Mouse (Mus musculus) neural tube, embryonic 14.5 days (tissue): Measurements from ENCODE around the gene Tiprl. TPM values are rescaled to one million over a fixed set of nuclear protein-coding genes. Genes with fewer than 3 reads are reported as not detected.

Experiments
- ATAC-seq: fragments of 200-750 bp; cut with Nextera tagmentation; 2 replicates; pipeline ENCODE4 v1.8.0; 2017; ENCODE audit warnings: low read depth, mild to moderate bottlenecking, moderate TSS enrichment, moderate library complexity
- H3K27ac ChIP-seq: fragments of 300-500 bp; sonication (generic); 2 replicates; pipeline ENCODE4 v1.5.1; 2014; ENCODE audit warnings: low read depth, mild to moderate bottlenecking, control low read depth, low read length, moderate library complexity, mixed read lengths
- H3K27me3 ChIP-seq: fragments of 300-500 bp; sonication (generic); 2 replicates; pipeline ENCODE4 v1.6.1; 2014; ENCODE audit warnings: low read length; ENCODE audit not compliant: control insufficient read depth, insufficient read depth
- H3K36me3 ChIP-seq: fragments of 300-500 bp; sonication (generic); 2 replicates; pipeline ENCODE4 v1.6.1; 2014; ENCODE audit warnings: low read length, mixed read lengths; ENCODE audit not compliant: control insufficient read depth, insufficient read depth
- H3K4me1 ChIP-seq: fragments of 300-500 bp; sonication (generic); 2 replicates; pipeline ENCODE4 v1.6.1; 2014; ENCODE audit warnings: low read length; ENCODE audit not compliant: control insufficient read depth, insufficient read depth
- H3K4me2 ChIP-seq: fragments of 300-500 bp; sonication (generic); 2 replicates; pipeline ENCODE4 v1.6.1; 2014; ENCODE audit warnings: mild to moderate bottlenecking, low read depth, low read length, control low read depth
- H3K4me3 ChIP-seq: fragments of 300-500 bp; sonication (generic); 2 replicates; pipeline ENCODE4 v1.5.1; 2014; ENCODE audit warnings: low read depth, low read length, control low read depth, mixed read lengths
- H3K9ac ChIP-seq: fragments of 300-500 bp; sonication (generic); replicated peaks from 2 replicates; pipeline ENCODE4 v1.6.1; 2014; ENCODE audit warnings: low read depth, mild to moderate bottlenecking, control low read depth, low read length, mixed read lengths
- H3K9me3 ChIP-seq: fragments of 300-500 bp; sonication (generic); 2 replicates; pipeline ENCODE4 v1.6.1; 2016; ENCODE audit warnings: low read length; ENCODE audit not compliant: control insufficient read depth
- WGBS: fragments of 180-500 bp; shearing (Covaris S2); extraction: QIAGEN DNeasy Blood & Tissue Kit; methylation state at CpG from one replicate; pipeline ENCODE4 v1.1.7; 2014; 5-methylcytosine and 5-hydroxymethylcytosine counted together
- polyA plus RNA-seq: library from polyadenylated mRNA; unstranded; fragments of >200 nt; fragmentation: Nextera tagmentation; extraction: Ambion mirVana; gene quantifications from 2 replicates; pipeline ENCODE4 v1.2.1, GENCODE M21; 2014

Tiprl gene
- polyA plus RNA-seq, 1 experiment from 2014 or later = 141 TPM

DNA sequence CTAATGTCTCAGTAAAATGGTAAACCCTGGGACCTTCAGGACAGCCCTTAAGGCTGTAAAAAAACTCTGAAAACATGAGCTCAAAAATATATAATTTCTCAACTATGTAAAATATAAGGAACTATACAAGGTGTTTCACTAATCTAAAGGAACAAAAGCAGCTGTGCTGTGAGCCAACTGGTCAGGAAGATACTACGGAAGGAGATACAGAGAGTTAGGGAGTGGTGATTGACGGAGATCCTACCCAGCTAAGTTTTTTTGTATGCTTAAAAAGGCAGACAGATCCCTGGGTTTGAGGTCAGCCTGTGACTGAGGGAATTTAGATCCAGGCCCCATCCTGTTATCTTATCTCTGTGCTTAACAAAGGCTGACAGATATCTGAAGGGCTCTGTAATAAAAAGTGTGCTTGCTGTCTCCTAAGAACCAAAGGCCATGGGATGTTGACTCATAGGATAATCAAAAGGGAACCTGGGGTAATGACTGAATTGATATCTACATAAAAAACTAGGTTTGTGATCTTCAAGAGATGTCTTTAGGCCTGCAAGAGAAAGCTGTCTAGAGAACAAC is 19.7 kb downstream of the Tiprl start:
- Histone ChIP-seq H3K4me2 (no peak overlapping the region), H3K27me3 (no peaks in the 10 kb centered on the region), H3K36me3 (peaks cover 52% of the 10 kb centered on the region), H3K27ac (no peak overlapping the region), H3K9ac (no peak overlapping the region), H3K4me1 (no peaks in the 10 kb centered on the region), H3K4me3 (no peak overlapping the region), H3K9me3 (no peaks in the 10 kb centered on the region)
- no peak for ATAC-seq
- WGBS = 97% methylated on average over 2 of the region's 2 CpGs

DNA sequence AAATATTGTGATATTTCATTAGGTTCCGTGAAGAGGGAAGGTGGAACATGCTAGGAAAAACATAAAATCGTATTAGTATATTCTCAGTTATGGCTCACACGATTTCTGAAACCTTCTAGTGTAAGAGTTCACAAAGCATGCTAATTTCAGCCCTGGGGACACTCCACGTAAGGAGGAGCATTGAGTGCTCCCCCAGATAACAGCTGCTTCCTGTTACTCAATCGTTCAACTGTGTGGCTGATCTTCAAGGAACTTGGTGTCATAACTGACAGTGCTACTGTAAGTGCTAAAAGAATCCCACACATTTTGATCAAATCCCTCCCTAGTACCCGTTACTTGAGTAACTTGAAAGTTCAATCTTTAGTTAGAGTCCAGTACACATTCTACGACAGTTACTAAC is 21.0 kb downstream of the Tiprl start:
- Histone ChIP-seq H3K9me3 (no peaks in the 10 kb centered on the region), H3K27ac (no peak overlapping the region), H3K4me2 (no peak overlapping the region), H3K27me3 (no peaks in the 10 kb centered on the region), H3K36me3 (peaks cover 44% of the 10 kb centered on the region), H3K4me3 (no peak overlapping the region), H3K4me1 (no peaks in the 10 kb centered on the region), H3K9ac (no peak overlapping the region)
- WGBS = 91% methylated on average over 7 of the region's 7 CpGs
- no peak for ATAC-seq

DNA sequence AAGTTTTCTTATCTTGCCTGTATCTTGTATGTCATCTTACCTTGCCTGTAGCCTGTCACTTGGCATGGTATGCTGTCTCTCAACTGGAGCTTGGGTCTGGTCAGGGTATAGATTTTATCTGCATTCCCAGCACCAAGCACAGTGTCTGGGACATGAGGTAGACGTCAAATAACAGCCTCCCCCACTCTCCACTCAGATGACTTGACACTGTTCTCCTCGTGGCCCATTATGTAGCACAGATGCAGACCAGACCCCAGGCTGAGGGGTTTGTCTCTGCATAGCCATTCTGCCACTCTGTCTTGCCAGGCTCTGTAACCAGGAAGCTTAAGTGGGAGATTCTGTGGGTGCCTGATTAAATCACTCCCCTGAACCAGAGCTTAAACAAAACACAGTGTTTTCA is 31.2 kb downstream of the Tiprl start:
- H3K4me1 ChIP-seq = no peaks in the 10 kb centered on the region
- no peaks in the 10 kb centered on the region for H3K9me3 ChIP-seq
- H3K9ac ChIP-seq = no peak overlapping the region
- H3K36me3 ChIP-seq = no peaks in the 10 kb centered on the region
- no peak overlapping the region for H3K4me3 ChIP-seq
- ATAC-seq = no peak
- H3K27ac ChIP-seq = no peak overlapping the region
- no peak overlapping the region for H3K4me2 ChIP-seq
- no peaks in the 10 kb centered on the region for H3K27me3 ChIP-seq
- WGBS = 58% methylated on average over 2 of the region's 2 CpGs

DNA sequence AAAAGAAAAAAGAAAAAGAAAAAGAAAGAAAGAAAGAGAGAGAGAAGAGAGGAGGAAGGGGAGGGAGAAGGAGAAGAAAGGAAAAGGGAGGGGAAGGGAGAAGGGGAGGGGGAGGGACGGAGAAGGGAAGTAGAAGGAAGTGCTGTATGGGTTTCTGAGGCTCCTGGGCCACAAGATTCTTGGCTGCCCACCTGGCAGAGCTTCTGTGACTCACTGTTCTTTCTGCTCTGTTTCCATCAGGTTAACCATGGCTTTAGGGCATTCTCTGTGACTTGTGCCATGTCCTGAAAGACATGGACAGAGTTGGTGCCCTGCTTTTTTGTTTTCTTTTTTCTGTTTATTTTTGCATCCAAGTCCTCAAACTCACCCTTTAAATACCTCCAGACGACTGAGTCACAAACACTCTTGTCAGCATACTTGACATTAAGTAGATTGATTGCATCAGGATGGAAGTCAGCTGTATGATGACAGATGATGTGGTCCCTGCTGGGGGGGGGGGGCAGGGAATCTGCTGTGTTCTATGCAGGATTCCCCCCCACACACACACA is 33.2 kb downstream of the Tiprl start:
- ATAC-seq = no peak
- Histone ChIP-seq H3K9me3 (no peaks in the 10 kb centered on the region), H3K27me3 (no peaks in the 10 kb centered on the region), H3K36me3 (no peaks in the 10 kb centered on the region), H3K4me3 (no peak overlapping the region), H3K27ac (no peak overlapping the region), H3K4me2 (no peak overlapping the region), H3K4me1 (no peaks in the 10 kb centered on the region), H3K9ac (no peak overlapping the region)
- WGBS = 48% methylated on average over 2 of the region's 2 CpGs

DNA sequence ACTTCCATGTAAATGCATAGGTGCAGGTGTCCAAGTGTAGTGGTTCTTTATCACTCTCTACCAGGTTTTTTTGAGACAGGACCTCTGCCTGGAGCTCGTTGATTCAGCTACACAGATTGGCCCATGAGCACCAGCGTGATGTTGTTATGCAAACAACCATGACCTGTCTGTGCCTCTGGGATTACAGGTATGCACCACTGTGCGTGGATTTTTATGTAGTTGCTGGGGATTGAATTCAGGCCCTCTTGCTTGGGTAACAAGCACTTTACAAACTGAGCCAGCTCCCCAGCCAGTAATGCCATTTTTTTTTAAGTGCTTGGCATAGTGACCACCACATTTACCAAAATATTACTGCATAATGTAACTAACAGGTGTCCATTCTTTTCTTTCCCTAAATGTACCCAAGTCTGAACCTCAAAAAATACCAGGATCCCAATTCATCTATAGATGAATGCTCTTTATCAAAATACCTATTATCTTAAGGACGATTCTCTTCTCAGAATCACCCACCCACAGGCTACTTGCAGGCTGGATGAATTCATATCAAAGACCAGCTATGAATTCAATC is 35.3 kb downstream of the Tiprl start:
- H3K4me1 ChIP-seq = no peaks in the 10 kb centered on the region
- no peaks in the 10 kb centered on the region for H3K27me3 ChIP-seq
- no peaks in the 10 kb centered on the region for H3K9me3 ChIP-seq
- no peak overlapping the region for H3K9ac ChIP-seq
- no peak overlapping the region for H3K4me3 ChIP-seq
- H3K36me3 ChIP-seq = no peaks in the 10 kb centered on the region
- H3K4me2 ChIP-seq = no peak overlapping the region
- no peak overlapping the region for H3K27ac ChIP-seq
- 88% methylated on average over 4 of the region's 4 CpGs for WGBS
- no peak for ATAC-seq

DNA sequence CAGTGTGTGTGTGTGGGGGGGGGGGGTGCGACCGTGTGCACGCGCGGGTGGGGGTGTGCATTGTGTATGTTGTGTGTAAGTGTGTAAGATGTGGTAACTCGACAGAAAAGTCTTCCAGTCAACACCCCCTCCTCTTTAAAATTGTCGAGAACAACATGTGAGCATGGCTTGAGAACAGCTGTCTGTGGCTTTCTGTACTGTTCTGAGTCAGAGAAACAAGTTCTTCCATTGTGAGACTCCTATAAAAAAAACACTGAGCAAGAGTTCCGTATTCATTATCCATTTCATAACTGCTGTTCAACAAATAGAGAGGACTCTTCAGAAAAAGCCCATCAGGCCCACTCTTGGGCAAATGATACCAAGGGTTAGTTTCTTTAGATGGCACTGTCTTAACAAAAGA is 36.0 kb downstream of the Tiprl start:
- no peaks in the 10 kb centered on the region for H3K9me3 ChIP-seq
- 91% methylated on average over 8 of the region's 8 CpGs for WGBS
- H3K36me3 ChIP-seq = no peaks in the 10 kb centered on the region
- ATAC-seq = no peak
- no peak overlapping the region for H3K27ac ChIP-seq
- H3K27me3 ChIP-seq = no peaks in the 10 kb centered on the region
- no peak overlapping the region for H3K4me3 ChIP-seq
- H3K4me1 ChIP-seq = no peaks in the 10 kb centered on the region
- H3K9ac ChIP-seq = no peak overlapping the region
- no peak overlapping the region for H3K4me2 ChIP-seq

DNA sequence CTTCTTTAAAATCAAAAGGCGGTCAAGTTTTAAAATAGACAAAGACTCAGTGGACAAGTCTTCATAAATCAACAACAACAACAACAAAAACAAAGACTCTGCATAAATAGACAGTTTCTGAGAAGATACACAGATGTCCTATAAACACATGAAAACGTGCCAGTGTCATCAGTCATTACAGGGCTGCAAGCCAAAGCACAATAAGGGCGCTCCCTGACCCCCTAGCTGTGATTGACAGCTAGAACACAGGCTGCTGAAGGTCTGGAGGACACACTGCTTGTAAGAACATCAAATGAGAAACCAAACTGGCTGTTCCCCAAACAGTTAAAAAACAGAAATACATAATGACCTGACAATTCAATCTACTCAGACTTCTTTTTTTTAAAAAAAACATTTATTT is 37.2 kb downstream of the Tiprl start:
- H3K27ac ChIP-seq = no peak overlapping the region
- H3K27me3 ChIP-seq = no peaks in the 10 kb centered on the region
- peaks cover 3% of the 10 kb centered on the region; the same call in 1 of the 2 replicates for H3K4me1 ChIP-seq
- no peak overlapping the region for H3K9ac ChIP-seq
- no peak overlapping the region for H3K4me3 ChIP-seq
- 69% methylated on average over 3 of the region's 3 CpGs for WGBS
- no peaks in the 10 kb centered on the region for H3K9me3 ChIP-seq
- ATAC-seq = no peak
- no peak overlapping the region for H3K4me2 ChIP-seq
- no peaks in the 10 kb centered on the region for H3K36me3 ChIP-seq

DNA sequence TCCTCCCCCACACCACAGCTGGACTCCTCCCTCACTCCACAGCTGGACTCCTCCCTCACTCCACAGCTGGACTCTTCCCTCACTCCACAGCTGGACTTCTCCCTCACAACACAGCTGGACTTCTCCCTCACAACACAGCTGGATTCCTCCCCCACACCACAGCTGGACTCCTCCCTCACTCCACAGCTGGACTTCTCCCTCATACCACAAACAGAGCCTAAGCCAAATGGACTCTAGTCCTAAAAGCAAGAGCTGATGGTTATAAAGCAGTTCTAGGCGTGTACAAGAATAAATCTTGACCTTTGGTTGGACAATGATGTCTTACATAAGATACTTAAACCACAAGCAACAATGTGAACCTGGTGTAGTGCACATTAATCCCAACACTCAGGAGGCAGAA is 37.8 kb downstream of the Tiprl start:
- Histone ChIP-seq H3K4me1 (peaks cover 4% of the 10 kb centered on the region; the same call in 1 of the 2 replicates), H3K27ac (no peak overlapping the region), H3K4me3 (no peak overlapping the region), H3K27me3 (peaks cover 3% of the 10 kb centered on the region; the same call in 1 of the 2 replicates), H3K9ac (no peak overlapping the region), H3K9me3 (no peaks in the 10 kb centered on the region), H3K36me3 (no peaks in the 10 kb centered on the region), H3K4me2 (no peak overlapping the region)
- no peak for ATAC-seq
- WGBS = 60% methylated on average over 1 of the region's 1 CpGs

DNA sequence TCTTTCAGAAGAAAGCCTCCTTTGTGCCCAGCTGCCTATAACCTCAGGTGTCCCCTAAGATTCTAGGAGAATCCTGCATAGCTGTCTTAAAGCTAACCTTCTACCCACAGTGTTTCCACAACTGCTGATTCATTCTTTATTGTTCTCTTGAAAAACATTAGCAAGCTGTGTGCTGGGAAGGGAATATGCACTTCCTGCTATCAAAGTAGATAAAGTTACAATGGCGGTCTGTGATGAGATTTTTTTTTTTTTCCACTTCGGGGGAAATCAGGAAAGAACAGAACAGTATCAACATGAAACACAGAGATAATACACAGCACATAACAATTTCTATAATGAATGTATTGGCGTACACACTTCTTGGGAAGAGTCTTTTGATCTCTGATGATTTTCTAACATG is 38.9 kb downstream of the Tiprl start:
- no peak overlapping the region for H3K4me2 ChIP-seq
- no peak for ATAC-seq
- 74% methylated on average over 3 of the region's 3 CpGs for WGBS
- H3K36me3 ChIP-seq = no peaks in the 10 kb centered on the region
- peaks cover 4% of the 10 kb centered on the region; the same call in 1 of the 2 replicates for H3K4me1 ChIP-seq
- peaks cover 5% of the 10 kb centered on the region for H3K27me3 ChIP-seq
- H3K4me3 ChIP-seq = no peak overlapping the region
- H3K27ac ChIP-seq = no peak overlapping the region
- H3K9ac ChIP-seq = no peak overlapping the region
- no peaks in the 10 kb centered on the region for H3K9me3 ChIP-seq
